Mouse (Mus musculus): ENCODE results near the gene Kat8.

DNA sequence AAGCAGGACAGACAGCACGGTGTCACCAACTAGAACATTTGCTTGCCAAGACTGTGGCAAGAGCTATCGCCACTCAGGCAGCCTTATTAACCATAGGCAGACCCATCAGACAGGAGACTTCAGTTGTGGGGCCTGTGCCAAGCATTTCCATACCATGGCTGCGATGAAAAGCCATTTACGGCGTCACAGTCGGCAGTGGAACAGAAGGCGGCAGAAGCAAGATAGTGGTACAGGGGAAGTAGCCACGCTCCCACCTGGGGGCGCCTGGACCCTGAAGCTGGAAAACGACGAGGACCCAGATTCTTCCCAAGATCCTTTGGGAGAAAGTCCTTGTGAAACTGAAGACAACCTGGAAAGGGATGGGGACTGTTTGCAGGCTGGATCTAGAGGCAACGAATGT, 31.9 kb upstream of the Kat8 start:
- TF ChIP-seq CTCF (IDR thresholded peaks at IDR 0.05; ENCODE audit: extremely low read depth, insufficient read depth, insufficient read length, insufficient replicate concordance) (no peak), POLR2A (IDR thresholded peaks at IDR 0.05; ENCODE audit: low read depth, low read length) (no peak)
